Mouse (Mus musculus) testis, adult 2 months (tissue): ENCODE measurements around the gene Zfp418.

Experiments used
- CTCF ChIP-seq: fragments of 200-500 bp; IDR thresholded peaks from 2 replicates; pipeline ENCODE4 v1.5.1; 2012; ENCODE audit warnings: low read depth, mild to moderate bottlenecking, inconsistent platforms, low read length, moderate library complexity; ENCODE audit not compliant: control insufficient read depth, insufficient read depth, insufficient replicate concordance
- POLR2A ChIP-seq: fragments of 200-500 bp; IDR thresholded peaks from 2 replicates; pipeline ENCODE4 v1.6.1; 2012; ENCODE audit warnings: low read depth, mild to moderate bottlenecking, inconsistent platforms, low read length, moderate library complexity; ENCODE audit not compliant: control insufficient read depth

DNA sequence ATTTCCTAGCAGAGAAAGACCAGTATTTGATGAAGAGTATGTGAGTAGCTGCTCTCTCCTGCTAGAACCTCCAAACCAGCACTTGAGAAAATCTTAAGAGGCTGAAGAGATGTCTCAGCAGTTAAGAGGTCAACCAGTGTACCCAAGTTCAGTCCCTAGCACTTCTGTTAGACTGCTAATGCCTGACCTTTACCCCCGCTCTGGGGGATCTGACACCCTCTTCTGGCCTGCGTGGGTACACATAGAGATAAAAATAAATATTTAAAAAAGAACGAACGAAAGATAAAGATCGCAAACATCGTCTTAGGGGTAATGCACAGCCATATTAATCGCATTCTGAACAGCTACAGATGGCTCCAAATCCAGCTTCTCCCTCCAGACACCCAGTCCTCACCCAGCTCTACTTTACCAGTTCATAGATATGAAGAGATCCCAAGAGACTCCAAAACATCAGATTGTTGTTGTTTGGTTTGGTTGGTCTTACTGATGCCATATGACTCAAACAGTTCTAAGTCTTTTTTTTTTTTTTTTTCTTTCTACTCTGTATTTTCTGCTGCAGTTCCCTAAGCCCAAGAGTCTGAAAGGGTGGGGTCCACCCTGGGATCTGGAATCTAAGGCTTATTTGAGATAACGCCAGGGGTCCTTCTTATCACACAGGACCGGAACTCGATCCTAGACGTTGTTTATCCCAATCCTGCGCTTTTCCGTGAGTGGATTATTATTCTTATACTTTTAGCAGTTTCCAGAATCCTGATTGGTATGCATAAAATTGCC is 16.5 kb downstream of the Zfp418 start:
- TF ChIP-seq CTCF = no peak
- no peak for TF ChIP-seq POLR2A
